ENCODE assay signal across 28 mouse cellular contexts in the genomic region with DNA sequence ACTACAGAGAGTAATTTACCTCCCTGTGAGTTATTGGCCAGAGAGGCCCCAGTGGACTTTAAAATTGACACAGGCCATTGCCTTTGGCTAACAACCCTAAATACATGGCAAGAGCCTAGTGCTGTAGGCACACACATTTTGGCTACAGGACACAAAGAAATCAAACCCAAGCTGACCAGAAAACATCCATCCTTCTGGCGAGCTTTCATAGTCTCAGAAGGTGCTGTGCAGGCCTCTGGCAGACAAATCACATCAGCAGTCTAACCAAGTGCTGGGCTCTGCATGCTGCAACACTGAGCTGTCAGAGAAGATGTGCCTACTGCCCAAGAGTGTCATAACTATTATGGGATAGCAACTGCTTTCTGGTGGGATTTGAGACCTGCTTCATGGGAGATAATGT. TPM values are rescaled to one million over a fixed set of nuclear protein-coding genes. Genes with fewer than 3 reads are reported as not detected.
"Had no signal": no experiment of that assay in that cellular context is flagged by ENCODE, and none has a peak within 500 bp of the region (broad histone marks: within the 10 kb centered on the region; RNA-seq: fewer than 3 reads in every experiment).

No protein-coding gene starts in this region.

- H3K4me3 ChIP-seq: kidney, embryonic 15.5 days; left cerebral cortex, adult 2 months; limb, embryonic 10.5 days; limb, embryonic 13.5 days; liver, embryonic 12.5 days; liver, embryonic 15.5 days; lung, embryonic 15.5 days; megakaryocyte, embryonic 14.5 days; stomach, embryonic 15.5 days had no signal

- ATAC-seq: liver, embryonic 12.5 days had no signal

- DNase-seq: kidney, adult 8-10 months; kidney, postnatal 10 days; kidney, postnatal 36 days; layer of hippocampus, postnatal 36 days; liver; lung, adult 18-20 months; lung, postnatal 10 days; lung, postnatal 36 days; midbrain, embryonic 14.5 days; retina, postnatal 1 day; right cerebral cortex, postnatal 25 days; spleen, adult 18-20 months; thymus, postnatal 25 days had no signal

- H3K4me2 ChIP-seq: kidney, embryonic 15.5 days; limb, embryonic 13.5 days; liver, embryonic 12.5 days; liver, embryonic 15.5 days; lung, embryonic 15.5 days; midbrain, embryonic 11.5 days; stomach, embryonic 15.5 days had no signal

- H3K27me3 ChIP-seq: kidney, embryonic 15.5 days; limb, embryonic 13.5 days; liver, embryonic 12.5 days; liver, embryonic 15.5 days; lung, embryonic 15.5 days; megakaryocyte, embryonic 14.5 days; stomach, embryonic 15.5 days had no signal

- H3K9ac ChIP-seq: kidney, embryonic 15.5 days; limb, embryonic 13.5 days; liver, embryonic 12.5 days; liver, embryonic 15.5 days; lung, embryonic 15.5 days; stomach, embryonic 15.5 days had no signal

- H3K4me1 ChIP-seq: kidney, embryonic 15.5 days; limb, embryonic 13.5 days; liver, embryonic 12.5 days; liver, embryonic 15.5 days; lung, embryonic 15.5 days; megakaryocyte, embryonic 14.5 days; stomach, embryonic 15.5 days had no signal

- H3K27ac ChIP-seq: kidney, embryonic 15.5 days; left cerebral cortex, adult 2 months; limb, embryonic 10.5 days; limb, embryonic 13.5 days; liver, embryonic 12.5 days; liver, embryonic 15.5 days; lung, embryonic 15.5 days; stomach, embryonic 15.5 days had no signal

- H3K36me3 ChIP-seq: kidney, embryonic 15.5 days; limb, embryonic 10.5 days; limb, embryonic 13.5 days; liver, embryonic 12.5 days; liver, embryonic 15.5 days; lung, embryonic 15.5 days; stomach, embryonic 15.5 days had no signal

- H3K9me3 ChIP-seq: kidney, embryonic 15.5 days; limb, embryonic 10.5 days; limb, embryonic 13.5 days; liver, embryonic 12.5 days; liver, embryonic 15.5 days; lung, embryonic 15.5 days; stomach, embryonic 15.5 days had no signal

RNA-seq across cellular contexts. Expression of a gene that starts 34.7 kb away (rescaled TPM):
- total RNA-seq: neutrophil, adult 5-6 weeks had no signal

RNA-seq across cellular contexts. Expression of a gene that starts 58.4 kb away (rescaled TPM):
- total RNA-seq: layer of hippocampus, adult 8-10 months; layer of hippocampus, postnatal 10 days; layer of hippocampus, postnatal 36 days; left cerebral cortex, adult 2 months; left cerebral cortex, postnatal 14 days; neutrophil, adult 5-6 weeks had no signal
- polyA plus RNA-seq: kidney, embryonic 15.5 days; limb, embryonic 10.5 days; limb, embryonic 13.5 days; liver, embryonic 12.5 days; liver, embryonic 15.5 days; lung, embryonic 15.5 days; midbrain, embryonic 11.5 days; midbrain, embryonic 14.5 days; stomach, embryonic 15.5 days; thymus, postnatal 0 days had no signal
